Mouse (Mus musculus): ENCODE data around the gene Amt. TPM values are rescaled to one million over a fixed set of nuclear protein-coding genes. Genes with fewer than 3 reads are reported as not detected.
"Not testable (repeated sequence)": the region's sequence is repeated elsewhere in the genome, so short reads cannot be mapped to it uniquely, and the experiment has no call there.

The Amt gene
- polyA plus RNA-seq, 1 experiment from 2014 or later: 14.6 TPM

GRCm38 (mm10) chr9:108287526-108288238 is 9.0 kb upstream of the Amt start:
- H3K27me3 ChIP-seq (ENCODE audit: control insufficient read depth, insufficient read depth, low read length); H3K4me3 ChIP-seq (ENCODE audit: low read depth, low read length); DNase-seq (ENCODE audit: low spot score); H3K36me3 ChIP-seq (replicated peaks; ENCODE audit: control insufficient read depth, insufficient read depth, low read depth, low read length); H3K4me2 ChIP-seq (ENCODE audit: low read depth, low read length); H3K27ac ChIP-seq (replicated peaks; ENCODE audit: low read depth, low read length); H3K9me3 ChIP-seq (replicated peaks; ENCODE audit: control insufficient read depth, low read length); ATAC-seq (replicated peaks; ENCODE audit: insufficient number of reproducible peaks, low FRiP score, low TSS enrichment, low read depth); H3K4me1 ChIP-seq (ENCODE audit: control insufficient read depth, insufficient read depth, low read length); H3K9ac ChIP-seq (replicated peaks; ENCODE audit: low read length): not testable (repeated sequence)
- WGBS: 86% methylated on average over 4 of the region's 6 CpGs

GRCm38 (mm10) chr9:108289347-108289746 is 7.3 kb upstream of the Amt start:
- Histone ChIP-seq H3K9me3 (replicated peaks; ENCODE audit: control insufficient read depth, low read length) (no peaks in the 10 kb centered on the region), H3K4me1 (ENCODE audit: control insufficient read depth, insufficient read depth, low read length) (no peaks in the 10 kb centered on the region; the same call in 1 of the 2 replicates), H3K9ac (replicated peaks; ENCODE audit: low read length) (peak overlapping the region; percentile 70; the same call in 1 of the 2 replicates), H3K4me2 (ENCODE audit: low read depth, low read length) (peak overlapping the region; percentile 24), H3K27me3 (ENCODE audit: control insufficient read depth, insufficient read depth, low read length) (no peaks in the 10 kb centered on the region), H3K27ac (replicated peaks; ENCODE audit: low read depth, low read length) (no peak overlapping the region), H3K36me3 (replicated peaks; ENCODE audit: control insufficient read depth, insufficient read depth, low read depth, low read length) (no peaks in the 10 kb centered on the region), H3K4me3 (ENCODE audit: low read depth, low read length) (no peak overlapping the region)
- DNase-seq (ENCODE audit: low spot score): no peak
- WGBS: 67% methylated on average over 2 of the region's 2 CpGs
- no peak for ATAC-seq (replicated peaks; ENCODE audit: insufficient number of reproducible peaks, low FRiP score, low TSS enrichment, low read depth)

GRCm38 (mm10) chr9:108290016-108290750 is 6.5 kb upstream of the Amt start, which contains the start of gene Nicn1:
Gene Nicn1 (plus strand): TSS chr9:108290429.
- H3K9ac ChIP-seq (replicated peaks; ENCODE audit: low read length): peak within 1 kb of the TSS; percentile 70

GRCm38 (mm10) chr9:108290773-108291172 is 5.9 kb upstream of the Amt start:
- Histone ChIP-seq H3K27ac (replicated peaks; ENCODE audit: low read depth, low read length) (no peak overlapping the region), H3K9ac (replicated peaks; ENCODE audit: low read length) (peak overlapping the region; percentile 39), H3K4me2 (ENCODE audit: low read depth, low read length) (peak overlapping the region; percentile 50), H3K36me3 (replicated peaks; ENCODE audit: control insufficient read depth, insufficient read depth, low read depth, low read length) (no peaks in the 10 kb centered on the region; the same call in 1 of the 2 replicates), H3K4me1 (ENCODE audit: control insufficient read depth, insufficient read depth, low read length) (no peaks in the 10 kb centered on the region; the same call in 1 of the 2 replicates), H3K9me3 (replicated peaks; ENCODE audit: control insufficient read depth, low read length) (no peaks in the 10 kb centered on the region), H3K27me3 (ENCODE audit: control insufficient read depth, insufficient read depth, low read length) (no peaks in the 10 kb centered on the region), H3K4me3 (ENCODE audit: low read depth, low read length) (peak overlapping the region; percentile 51)
- no peak for DNase-seq (ENCODE audit: low spot score)
- no peak for ATAC-seq (replicated peaks; ENCODE audit: insufficient number of reproducible peaks, low FRiP score, low TSS enrichment, low read depth)
- WGBS: 44% methylated on average over 6 of the region's 6 CpGs

More at GRCm38 (mm10) chr9:108290016-108290750, 6.5 kb upstream of the Amt start, which contains the start of gene Nicn1:
- Histone ChIP-seq H3K27ac (replicated peaks; ENCODE audit: low read depth, low read length) (peak within 1 kb of the TSS; percentile 48; the same call in 1 of the 2 replicates), H3K36me3 (replicated peaks; ENCODE audit: control insufficient read depth, insufficient read depth, low read depth, low read length) (no peaks in the 10 kb centered on the region; the same call in 1 of the 2 replicates), H3K4me2 (ENCODE audit: low read depth, low read length) (peak within 1 kb of the TSS; percentile 50), H3K9me3 (replicated peaks; ENCODE audit: control insufficient read depth, low read length) (no peaks in the 10 kb centered on the region), H3K4me1 (ENCODE audit: control insufficient read depth, insufficient read depth, low read length) (no peaks in the 10 kb centered on the region; the same call in 1 of the 2 replicates), H3K27me3 (ENCODE audit: control insufficient read depth, insufficient read depth, low read length) (no peaks in the 10 kb centered on the region), H3K4me3 (ENCODE audit: low read depth, low read length) (peak within 1 kb of the TSS; percentile 51)
- WGBS: under 1% methylated on average over 32 of the region's 32 CpGs
- peak; percentile 97 for DNase-seq (ENCODE audit: low spot score)
- ATAC-seq (replicated peaks; ENCODE audit: insufficient number of reproducible peaks, low FRiP score, low TSS enrichment, low read depth): peak; percentile 94

GRCm38 (mm10) chr9:108301853-108302252 is 5.2 kb downstream of the Amt start:
- H3K27ac ChIP-seq (replicated peaks; ENCODE audit: low read depth, low read length): no peak overlapping the region
- ATAC-seq (replicated peaks; ENCODE audit: insufficient number of reproducible peaks, low FRiP score, low TSS enrichment, low read depth) (no peak), DNase-seq (ENCODE audit: low spot score) (no peak)
- H3K36me3 ChIP-seq (replicated peaks; ENCODE audit: control insufficient read depth, insufficient read depth, low read depth, low read length): no peaks in the 10 kb centered on the region
- H3K4me1 ChIP-seq (ENCODE audit: control insufficient read depth, insufficient read depth, low read length): 0 out of 2 replicates have a peak, but pooled peaks cover under 1% of the 10 kb centered on the region
- H3K9ac ChIP-seq (replicated peaks; ENCODE audit: low read length): no peak overlapping the region
- H3K4me3 ChIP-seq (ENCODE audit: low read depth, low read length): no peak overlapping the region
- WGBS: 84% methylated on average over 3 of the region's 3 CpGs
- no peak overlapping the region for H3K4me2 ChIP-seq (ENCODE audit: low read depth, low read length)
- H3K27me3 ChIP-seq (ENCODE audit: control insufficient read depth, insufficient read depth, low read length): no peaks in the 10 kb centered on the region
- no peaks in the 10 kb centered on the region for H3K9me3 ChIP-seq (replicated peaks; ENCODE audit: control insufficient read depth, low read length)

- no peak overlapping the region; the same call in 1 of the 2 replicates for H3K9ac ChIP-seq (replicated peaks; ENCODE audit: low read length)
- H3K9me3 ChIP-seq (replicated peaks; ENCODE audit: control insufficient read depth, low read length): no peaks in the 10 kb centered on the region
- WGBS: 82% methylated on average over 4 of the region's 4 CpGs
- H3K4me1 ChIP-seq (ENCODE audit: control insufficient read depth, insufficient read depth, low read length): no peaks in the 10 kb centered on the region
- DNase-seq (ENCODE audit: low spot score): no peak
- no peak overlapping the region for H3K27ac ChIP-seq (replicated peaks; ENCODE audit: low read depth, low read length)
- H3K4me2 ChIP-seq (ENCODE audit: low read depth, low read length): no peak overlapping the region
- H3K27me3 ChIP-seq (ENCODE audit: control insufficient read depth, insufficient read depth, low read length): no peaks in the 10 kb centered on the region
- no peak for ATAC-seq (replicated peaks; ENCODE audit: insufficient number of reproducible peaks, low FRiP score, low TSS enrichment, low read depth)
- H3K36me3 ChIP-seq (replicated peaks; ENCODE audit: control insufficient read depth, insufficient read depth, low read depth, low read length): no peaks in the 10 kb centered on the region
- no peak overlapping the region for H3K4me3 ChIP-seq (ENCODE audit: low read depth, low read length)
These were observed 8.1 kb downstream of the Amt start for GRCm38 (mm10) chr9:108304716-108305115.

GRCm38 (mm10) chr9:108305170-108305569 is 8.5 kb downstream of the Amt start:
- DNase-seq (ENCODE audit: low spot score): no peak
- H3K9ac ChIP-seq (replicated peaks; ENCODE audit: low read length): peak overlapping the region; percentile 73
- no peaks in the 10 kb centered on the region for H3K27me3 ChIP-seq (ENCODE audit: control insufficient read depth, insufficient read depth, low read length)
- H3K4me1 ChIP-seq (ENCODE audit: control insufficient read depth, insufficient read depth, low read length): no peaks in the 10 kb centered on the region
- H3K4me3 ChIP-seq (ENCODE audit: low read depth, low read length): peak overlapping the region; percentile 94
- H3K36me3 ChIP-seq (replicated peaks; ENCODE audit: control insufficient read depth, insufficient read depth, low read depth, low read length): no peaks in the 10 kb centered on the region
- 0 out of 2 replicates have a peak overlapping the region, but pooled peaks have one; percentile 30 for H3K27ac ChIP-seq (replicated peaks; ENCODE audit: low read depth, low read length)
- H3K4me2 ChIP-seq (ENCODE audit: low read depth, low read length): peak overlapping the region; percentile 73
- 5% methylated on average over 1 of the region's 1 CpGs for WGBS
- peak; percentile 11; the same call in 1 of the 2 replicates for ATAC-seq (replicated peaks; ENCODE audit: insufficient number of reproducible peaks, low FRiP score, low TSS enrichment, low read depth)
- no peaks in the 10 kb centered on the region for H3K9me3 ChIP-seq (replicated peaks; ENCODE audit: control insufficient read depth, low read length)
